Mouse (Mus musculus) lung, adult 10 weeks (tissue): ENCODE measurements around the gene Abhd6. TPM values are rescaled to one million over a fixed set of nuclear protein-coding genes. Genes with fewer than 3 reads are reported as not detected.

Source experiments
- polyA plus RNA-seq: library from polyadenylated mRNA; stranded (reverse); fragments of 350-450 nt; fragmentation: Illumina TruSeq; extraction: RNeasy Lipid Tissue Mini Kit (QIAGEN cat#74804); gene quantifications from one replicate; pipeline ENCODE4 v1.2.3, GENCODE M21; 2014; ENCODE audit warnings: low read depth, low replicate concordance; ENCODE audit not compliant: insufficient read depth

Abhd6 gene
- polyA plus RNA-seq, result 4.3 TPM

GRCm38 (mm10) chr14:8002432-8003092 is at the start of gene Abhd6:
TSS of gene Abhd6 (plus strand) at chr14:8002902.

GRCm38 (mm10) chr14:7957049-7957448 is 45.7 kb upstream of the Abhd6 start, which contains the start of gene Gm45521:
TSS of gene Gm45521 (plus strand) at chr14:7957288.

GRCm38 (mm10) chr14:7994271-7994767 is 8.4 kb upstream of the Abhd6 start, which contains the start of gene Dnase1l3:
TSS of gene Dnase1l3 (minus strand) at chr14:7994573.

GRCm38 (mm10) chr14:8080165-8080679 is 77.5 kb downstream of the Abhd6 start, which contains the start of gene Rpp14:
TSS of gene Rpp14 (plus strand) at chr14:8080367.

GRCm38 (mm10) chr14:8097978-8098686 is 95.4 kb downstream of the Abhd6 start, which contains the start of gene Pxk:
TSS of gene Pxk (plus strand) at chr14:8098211.

Other genes with a start within 250 kb of the Abhd6 start
- gene Gm26661, start 211.3 kb upstream of the Abhd6 start, polyA plus RNA-seq, result not detected
- gene Flnb, start 184.9 kb upstream of the Abhd6 start, polyA plus RNA-seq, result 7.1 TPM
- not detected for gene Gm45521, start 45.6 kb upstream of the Abhd6 start, polyA plus RNA-seq
- 0.31 TPM for gene Dnase1l3, start 8.3 kb upstream of the Abhd6 start, polyA plus RNA-seq
- 29.2 TPM for gene Rpp14, start 77.5 kb downstream of the Abhd6 start, polyA plus RNA-seq
- gene Pxk, start 95.3 kb downstream of the Abhd6 start, polyA plus RNA-seq, result 21.8 TPM
- 77.2 TPM for gene Pdhb, start 170.1 kb downstream of the Abhd6 start, polyA plus RNA-seq
- gene Kctd6, start 211.2 kb downstream of the Abhd6 start, polyA plus RNA-seq, result 9.8 TPM